In genomic region chr19:24634602-24635001, GRCm38 (mm10) we compare ENCODE assay signal across 9 mouse cellular contexts. TPM values are rescaled to one million over a fixed set of nuclear protein-coding genes. Genes with fewer than 3 reads are reported as not detected.
DNase-seq lines count a peak whose midpoint lies in the region; TF ChIP-seq lines count a peak whose summit lies in the region.
"Had no signal": no experiment of that assay in that cellular context is flagged by ENCODE, and none has a peak within 500 bp of the region (broad histone marks: within the 10 kb centered on the region; RNA-seq: fewer than 3 reads in every experiment).

No protein-coding gene starts in this region.

- peak; percentile 66 for DNase-seq in CD4-positive helper T cell, adult 2 months (ENCODE audit: low read depth, low spot score)
- peak; percentile 49 for DNase-seq in T-cell, adult 2 months (ENCODE audit: low spot score)
- peak; percentile 78 to 79 for DNase-seq in cerebellum, postnatal 14 days
- peak; percentile 65 for DNase-seq in gastrocnemius, adult 18-20 months (ENCODE audit: low spot score)
- DNase-seq in kidney, postnatal 4 days, result peak; percentile 81 to 83
- peak; percentile 67 for DNase-seq in lung, adult 2 months
- peak; percentile 59 for DNase-seq in right cerebral cortex, adult 18-20 months
- DNase-seq in urinary bladder, adult 2 months (ENCODE audit: low spot score), result peak; percentile 37

- 2% methylated on average over 7 of the region's 7 CpGs for WGBS in lung, adult 2 months

- H3K4me3 ChIP-seq in lung, adult 2 months (replicated peaks; ENCODE audit: extremely low read depth, low read depth, low read length), result no peak overlapping the region
- H3K4me3 ChIP-seq: limb, embryonic 15.5 days had no signal

- TF ChIP-seq POLR2A in lung, adult 2 months (IDR thresholded peaks at IDR 0.05; ENCODE audit: borderline replicate concordance, extremely low read depth, low read depth, low read length), result no peak

- TF ChIP-seq CTCF in lung, adult 2 months (IDR thresholded peaks at IDR 0.05; ENCODE audit: insufficient read depth, low read length), result peak; percentile 96

- H3K4me1 ChIP-seq in lung, adult 2 months (ENCODE audit: control insufficient read depth, insufficient read depth, low read length), result no peaks in the 10 kb centered on the region
- H3K4me1 ChIP-seq: limb, embryonic 15.5 days had no signal

RNA-seq across cellular contexts. Expression of gene Tmem252, which starts 39.2 kb away (rescaled TPM):
- under 1 TPM; 0.14 TPM for total RNA-seq in gastrocnemius, adult 18-20 months (2021)
- 1.0 and 2.0 TPM in 2 replicates for polyA plus RNA-seq in lung, adult 2 months (2012; rRNA removed)
- 1.3 and 1.5 TPM in 2 replicates for polyA plus RNA-seq in urinary bladder, adult 2 months (2012; rRNA removed)
